19 mouse cellular contexts compared by ENCODE assay signal in the genomic region with DNA sequence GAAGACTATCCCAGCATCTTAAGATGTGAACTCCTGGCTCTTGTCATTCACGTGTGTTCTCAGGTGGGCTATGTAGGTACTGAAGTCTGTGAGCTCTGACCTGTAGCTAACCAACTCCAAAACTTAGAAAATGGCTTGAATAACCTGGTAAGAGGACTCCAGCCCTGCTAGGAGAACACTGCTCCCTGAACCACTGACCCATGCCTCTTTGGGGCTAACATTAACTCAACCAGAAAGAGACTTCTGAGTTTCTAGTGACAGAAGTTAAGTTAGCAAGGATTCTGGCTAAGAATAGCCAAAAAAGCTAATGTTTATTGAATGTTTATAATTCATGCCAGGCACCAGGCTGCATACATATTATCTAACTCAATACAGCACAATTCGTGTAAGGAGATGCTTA. TPM values are rescaled to one million over a fixed set of nuclear protein-coding genes. Genes with fewer than 3 reads are reported as not detected.
"Had no signal": no experiment of that assay in that cellular context is flagged by ENCODE, and none has a peak within 500 bp of the region (broad histone marks: within the 10 kb centered on the region; RNA-seq: fewer than 3 reads in every experiment).

No protein-coding gene starts in this region.

- H3K4me3 ChIP-seq: lung, embryonic 15.5 days; megakaryocyte, embryonic 14.5 days; midbrain, embryonic 13.5 days; midbrain, embryonic 15.5 days; neural tube, embryonic 12.5 days; stomach, embryonic 15.5 days had no signal

- H3K4me1 ChIP-seq: lung, embryonic 15.5 days; stomach, embryonic 15.5 days had no signal

- H3K9me3 ChIP-seq: lung, embryonic 15.5 days; midbrain, embryonic 13.5 days; midbrain, embryonic 15.5 days; neural tube, embryonic 12.5 days; stomach, embryonic 15.5 days had no signal

- H3K27ac ChIP-seq: lung, embryonic 15.5 days; macrophage; midbrain, embryonic 13.5 days; midbrain, embryonic 15.5 days; neural tube, embryonic 12.5 days; stomach, embryonic 15.5 days; stomach, postnatal 0 days had no signal

- DNase-seq: lung, adult 2 months; lung, postnatal 14 days; lung, postnatal 36 days; right cerebral cortex, postnatal 14 days; thymus, adult 2 months; thymus, postnatal 25 days; thymus, postnatal 4 days had no signal

- H3K36me3 ChIP-seq: lung, embryonic 15.5 days; midbrain, embryonic 13.5 days; midbrain, embryonic 15.5 days; neural tube, embryonic 12.5 days; stomach, embryonic 15.5 days had no signal

- H3K9ac ChIP-seq: lung, embryonic 15.5 days; midbrain, embryonic 13.5 days; midbrain, embryonic 15.5 days; neural tube, embryonic 12.5 days; stomach, embryonic 15.5 days had no signal

- ATAC-seq: lung, postnatal 0 days; midbrain, embryonic 13.5 days; midbrain, embryonic 15.5 days had no signal

- H3K4me2 ChIP-seq: lung, embryonic 15.5 days; midbrain, embryonic 11.5 days; midbrain, embryonic 13.5 days; midbrain, embryonic 15.5 days; neural tube, embryonic 12.5 days; stomach, embryonic 15.5 days had no signal

RNA-seq across cellular contexts. Expression of a gene that starts 2.6 kb away (rescaled TPM):
- polyA plus RNA-seq: macrophage; neural tube, embryonic 12.5 days; spleen, adult 2 months; testis, adult 2 months had no signal
